Mouse (Mus musculus): ENCODE measurements around the gene Cdh26. TPM values are rescaled to one million over a fixed set of nuclear protein-coding genes. Genes with fewer than 3 reads are reported as not detected.

The Cdh26 gene
- polyA plus RNA-seq, 1 experiment from 2014 or later, result 0.18 TPM

DNA sequence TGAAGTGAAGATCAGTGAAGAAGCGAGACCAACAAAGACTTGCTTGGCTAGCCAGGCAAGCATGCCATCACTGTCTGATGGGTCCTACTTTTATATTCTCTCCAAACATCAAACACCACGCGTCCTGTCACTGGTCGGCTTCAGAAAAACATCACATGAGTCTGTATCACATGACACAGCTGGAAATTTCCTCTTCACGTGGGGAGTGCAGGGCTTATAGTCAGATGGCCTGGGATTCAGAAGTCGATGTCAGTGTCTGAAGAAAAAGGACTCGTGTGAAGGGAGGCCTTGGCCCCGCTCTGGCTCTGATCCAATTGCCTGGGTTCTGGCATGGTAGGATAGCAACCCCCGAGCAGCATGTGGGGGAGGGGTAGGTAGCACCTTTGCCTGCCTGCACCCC lies 86.6 kb downstream of the Cdh26 start:
- WGBS, result 86% methylated on average over 9 of the region's 9 CpGs

GRCm38 (mm10) chr2:178519321-178519720 lies 89.0 kb downstream of the Cdh26 start:
- Histone ChIP-seq H3K9me3 (no peaks in the 10 kb centered on the region), H3K4me2 (replicated peaks) (no peak overlapping the region), H3K27me3 (no peaks in the 10 kb centered on the region), H3K4me3 (no peak overlapping the region), H3K36me3 (no peaks in the 10 kb centered on the region), H3K9ac (replicated peaks) (no peak overlapping the region), H3K4me1 (peaks cover 4% of the 10 kb centered on the region; the same call in 1 of the 2 replicates), H3K27ac (replicated peaks) (no peak overlapping the region)
- WGBS, result 83% methylated on average over 4 of the region's 4 CpGs
- no peak for ATAC-seq (ENCODE audit: low FRiP score, low read depth)

More for the DNA sequence above, 86.6 kb downstream of the Cdh26 start:
- no peak overlapping the region for H3K27ac ChIP-seq (replicated peaks)
- no peaks in the 10 kb centered on the region for H3K36me3 ChIP-seq
- H3K4me1 ChIP-seq, result 0 out of 2 replicates have a peak, but pooled peaks cover 2% of the 10 kb centered on the region
- ATAC-seq (ENCODE audit: low FRiP score, low read depth), result no peak
- no peak overlapping the region for H3K4me2 ChIP-seq (replicated peaks)
- H3K9ac ChIP-seq (replicated peaks), result no peak overlapping the region
- no peaks in the 10 kb centered on the region for H3K27me3 ChIP-seq
- H3K4me3 ChIP-seq, result no peak overlapping the region
- no peaks in the 10 kb centered on the region for H3K9me3 ChIP-seq

DNA sequence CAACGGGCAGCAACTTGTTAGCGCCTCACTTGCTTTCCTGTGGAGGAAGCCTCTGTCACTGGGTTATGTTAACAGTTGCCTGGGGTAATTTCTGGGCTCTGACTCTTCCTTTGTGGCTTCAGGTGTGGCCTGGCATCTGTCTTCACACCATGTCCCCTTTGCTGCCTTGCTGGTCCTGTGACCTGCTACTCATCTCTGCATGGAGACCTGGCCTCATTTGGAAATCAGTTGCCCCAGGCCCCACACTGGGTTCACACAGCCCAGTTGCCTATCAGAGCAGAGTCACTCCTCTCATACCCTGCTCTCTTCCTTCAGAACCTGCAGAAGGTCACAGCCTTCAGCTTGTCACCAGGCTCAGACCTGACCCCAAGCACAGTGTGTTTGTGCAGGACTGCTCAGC lies 89.9 kb downstream of the Cdh26 start:
- no peak overlapping the region for H3K4me3 ChIP-seq
- peaks cover 4% of the 10 kb centered on the region; the same call in 1 of the 2 replicates for H3K4me1 ChIP-seq
- no peak for ATAC-seq (ENCODE audit: low FRiP score, low read depth)
- no peaks in the 10 kb centered on the region for H3K27me3 ChIP-seq
- H3K27ac ChIP-seq (replicated peaks), result no peak overlapping the region
- no peak overlapping the region for H3K4me2 ChIP-seq (replicated peaks)
- 49% methylated on average over 2 of the region's 2 CpGs for WGBS
- no peak overlapping the region for H3K9ac ChIP-seq (replicated peaks)
- H3K36me3 ChIP-seq, result no peaks in the 10 kb centered on the region
- no peaks in the 10 kb centered on the region for H3K9me3 ChIP-seq

DNA sequence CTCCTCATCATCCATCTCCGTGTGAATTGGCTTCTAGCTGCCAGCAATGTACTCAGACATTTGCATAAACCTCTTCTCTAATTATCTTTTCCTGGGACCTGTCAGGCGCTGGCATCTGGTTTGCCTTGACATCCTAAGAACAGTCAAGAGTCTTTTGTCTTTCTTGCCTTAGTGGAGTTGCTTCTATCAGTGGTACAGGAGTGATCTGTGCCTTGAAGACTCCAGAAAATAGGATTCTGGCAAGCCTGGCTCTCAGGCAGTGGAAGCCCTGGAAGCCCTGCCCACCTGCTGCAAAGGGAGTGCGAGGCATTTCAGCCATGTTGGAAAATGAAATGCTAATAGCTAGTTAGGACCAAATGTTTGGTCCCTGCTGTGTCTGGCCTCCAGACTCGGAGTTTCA lies 92.0 kb downstream of the Cdh26 start:
- Histone ChIP-seq H3K4me3 (no peak overlapping the region), H3K4me2 (replicated peaks) (no peak overlapping the region), H3K4me1 (peaks cover 4% of the 10 kb centered on the region; the same call in 1 of the 2 replicates), H3K9me3 (no peaks in the 10 kb centered on the region), H3K9ac (replicated peaks) (no peak overlapping the region), H3K27me3 (no peaks in the 10 kb centered on the region), H3K27ac (replicated peaks) (no peak overlapping the region), H3K36me3 (no peaks in the 10 kb centered on the region)
- WGBS, result 45% methylated on average over 4 of the region's 4 CpGs
- no peak for ATAC-seq (ENCODE audit: low FRiP score, low read depth)

DNA sequence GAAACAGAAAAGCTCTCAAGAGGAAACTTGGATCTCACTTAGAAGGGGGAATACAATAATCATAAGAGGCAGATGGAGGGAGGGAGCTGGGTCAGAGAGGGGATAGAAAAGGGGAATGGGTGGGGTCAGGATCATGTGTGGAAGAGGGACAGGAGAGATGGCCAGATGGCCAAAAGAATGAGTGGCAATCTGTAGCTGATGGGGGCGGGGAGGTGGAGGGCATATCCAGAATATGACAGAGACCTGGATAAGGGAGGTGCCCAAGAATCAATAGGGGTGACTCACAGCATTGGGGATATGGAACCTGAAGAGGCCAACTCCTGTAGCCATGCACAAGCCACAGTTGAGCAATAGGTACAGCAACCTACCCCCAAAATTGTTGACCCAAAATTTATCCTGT lies 92.5 kb downstream of the Cdh26 start:
- Histone ChIP-seq H3K4me2 (replicated peaks) (no peak overlapping the region), H3K36me3 (no peaks in the 10 kb centered on the region), H3K4me1 (peaks cover 4% of the 10 kb centered on the region; the same call in 1 of the 2 replicates), H3K27me3 (no peaks in the 10 kb centered on the region), H3K9me3 (no peaks in the 10 kb centered on the region), H3K27ac (replicated peaks) (no peak overlapping the region), H3K9ac (replicated peaks) (no peak overlapping the region), H3K4me3 (no peak overlapping the region)
- ATAC-seq (ENCODE audit: low FRiP score, low read depth), result no peak
- 83% methylated on average over 1 of the region's 1 CpGs for WGBS

DNA sequence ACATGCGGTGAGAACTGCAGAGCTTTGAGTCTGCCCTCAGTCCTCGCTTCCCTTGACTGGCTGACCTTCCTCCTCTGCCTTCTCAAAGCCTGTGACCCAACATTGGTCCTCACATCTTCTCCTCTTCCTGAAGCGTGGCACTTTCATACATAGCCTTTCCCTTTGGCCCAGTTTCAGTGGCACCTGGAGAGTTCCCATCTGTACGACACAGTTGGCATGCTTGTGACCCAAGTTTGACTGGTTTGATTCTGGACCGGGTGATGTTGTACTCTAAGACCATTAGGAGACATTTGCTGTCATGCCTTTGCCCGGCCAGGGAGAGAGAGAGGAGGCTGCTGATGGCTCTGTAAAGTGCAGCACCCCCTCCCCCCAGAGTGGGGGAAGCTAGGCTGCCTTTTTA lies 96.4 kb downstream of the Cdh26 start:
- Histone ChIP-seq H3K36me3 (no peaks in the 10 kb centered on the region), H3K9me3 (no peaks in the 10 kb centered on the region), H3K27me3 (no peaks in the 10 kb centered on the region), H3K4me1 (peaks cover 4% of the 10 kb centered on the region; the same call in 1 of the 2 replicates), H3K9ac (replicated peaks) (no peak overlapping the region), H3K4me2 (replicated peaks) (no peak overlapping the region), H3K4me3 (no peak overlapping the region), H3K27ac (replicated peaks) (no peak overlapping the region)
- WGBS, result 88% methylated on average over 6 of the region's 6 CpGs
- ATAC-seq (ENCODE audit: low FRiP score, low read depth), result no peak

DNA sequence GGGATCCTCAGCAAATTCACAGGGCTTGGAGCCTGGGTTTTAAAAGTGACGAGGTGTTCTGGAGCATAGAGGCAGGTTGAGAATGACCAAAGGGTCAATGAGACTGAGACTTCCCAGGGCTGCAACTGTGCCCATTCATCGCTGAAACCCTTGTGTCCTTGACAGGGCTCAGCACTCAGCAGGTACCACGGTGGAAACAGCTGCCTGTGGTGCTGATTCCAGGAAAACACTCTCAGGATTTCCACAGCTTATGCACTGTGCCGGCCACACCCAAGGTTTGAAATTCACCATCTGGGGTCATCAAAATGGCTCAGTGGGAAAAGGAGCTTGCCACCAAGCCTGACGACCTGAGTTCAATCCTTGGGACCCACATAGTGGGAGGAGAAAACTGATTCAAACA lies 100.9 kb downstream of the Cdh26 start:
- no peak overlapping the region for H3K4me3 ChIP-seq
- H3K36me3 ChIP-seq, result no peaks in the 10 kb centered on the region
- no peaks in the 10 kb centered on the region for H3K9me3 ChIP-seq
- H3K4me1 ChIP-seq, result no peaks in the 10 kb centered on the region
- H3K4me2 ChIP-seq (replicated peaks), result no peak overlapping the region
- H3K27me3 ChIP-seq, result no peaks in the 10 kb centered on the region
- no peak overlapping the region for H3K27ac ChIP-seq (replicated peaks)
- 73% methylated on average over 5 of the region's 5 CpGs for WGBS
- ATAC-seq (ENCODE audit: low FRiP score, low read depth), result no peak
- H3K9ac ChIP-seq (replicated peaks), result no peak overlapping the region

GRCm38 (mm10) chr2:178536574-178536973 lies 106.2 kb downstream of the Cdh26 start:
- ATAC-seq (ENCODE audit: low FRiP score, low read depth), result no peak
- WGBS, result 85% methylated on average over 4 of the region's 4 CpGs
- Histone ChIP-seq H3K9ac (replicated peaks) (no peak overlapping the region), H3K4me3 (no peak overlapping the region), H3K4me1 (no peaks in the 10 kb centered on the region), H3K27me3 (no peaks in the 10 kb centered on the region), H3K4me2 (replicated peaks) (no peak overlapping the region), H3K9me3 (no peaks in the 10 kb centered on the region), H3K27ac (replicated peaks) (no peak overlapping the region), H3K36me3 (no peaks in the 10 kb centered on the region)

Other genes with a start within 250 kb of the Cdh26 start
- gene Sycp2, start 22.8 kb upstream of the Cdh26 start, polyA plus RNA-seq (2016; fragmentation: Nextera tagmentation; extraction: Ambion mirVana), result 0.07 and 0.17 TPM in 2 replicates
- gene Ppp1r3d, start 16.1 kb upstream of the Cdh26 start, polyA plus RNA-seq (2016; fragmentation: Nextera tagmentation; extraction: Ambion mirVana), result 1.3 and 1.4 TPM in 2 replicates
- 2.0 and 2.6 TPM in 2 replicates for gene Fam217b, start 16.0 kb upstream of the Cdh26 start, polyA plus RNA-seq (2016; fragmentation: Nextera tagmentation; extraction: Ambion mirVana)

Measured in midbrain, embryonic 12.5 days (tissue).